Mouse (Mus musculus): Measurements from ENCODE around the gene Hspb1.

DNA sequence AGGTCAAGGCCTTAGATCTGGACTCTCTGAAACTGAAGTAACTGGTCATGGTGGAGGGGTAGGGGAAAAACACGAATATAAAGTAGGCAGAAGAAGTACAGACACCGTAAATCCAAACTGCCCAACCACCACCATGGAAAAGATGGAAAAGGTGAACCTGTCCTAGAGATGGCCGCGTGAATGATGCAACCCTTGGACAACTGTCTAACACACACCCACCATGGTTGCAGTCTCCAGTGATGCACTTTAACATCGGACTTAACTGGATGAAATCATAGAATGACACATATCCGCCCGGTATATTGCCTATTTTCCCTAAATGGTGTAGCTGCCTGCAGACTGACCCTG lies 47.4 kb downstream of the Hspb1 start:
- TF ChIP-seq EP300 (IDR thresholded peaks at IDR 0.05; ENCODE audit: low read length) = no peak
- TF ChIP-seq JUN (IDR thresholded peaks at IDR 0.05; ENCODE audit: insufficient read depth, low read depth, low read length) = no peak
- TF ChIP-seq CTCF (conservative IDR thresholded peaks at IDR 0.05 in 1 of 2, IDR thresholded peaks at IDR 0.05 in 1 of 2; ENCODE audit: low read depth in 2 of 2, low read length in 2 of 2) = no peak
- no peak; the same call in 1 of the 2 replicates for TF ChIP-seq ETS1 (conservative IDR thresholded peaks at IDR 0.05; ENCODE audit: low read depth, low read length)
- TF ChIP-seq MXI1 (IDR thresholded peaks at IDR 0.05; ENCODE audit: low read depth, low read length) = no peak
- TF ChIP-seq MAX (IDR thresholded peaks at IDR 0.05; ENCODE audit: low read length) = no peak
- TF ChIP-seq POLR2A (IDR thresholded peaks at IDR 0.05; ENCODE audit: low read depth, low read length) = no peak; the same call in 1 of the 2 replicates
- TF ChIP-seq USF1 (IDR thresholded peaks at IDR 0.05; ENCODE audit: low read depth, low read length) = no peak
- TF ChIP-seq ZKSCAN1 (IDR thresholded peaks at IDR 0.05; ENCODE audit: borderline replicate concordance, low read depth, low read length) = no peak
- no peak for TF ChIP-seq CHD2 (IDR thresholded peaks at IDR 0.05; ENCODE audit: low read length)

Data from CH12.LX (cell line).